Mouse (Mus musculus): Measurements from ENCODE around the gene Fam98c. TPM values are rescaled to one million over a fixed set of nuclear protein-coding genes. Genes with fewer than 3 reads are reported as not detected.

The Fam98c gene
- total and polyA plus RNA-seq, 2 experiments from 2014 or later, result 32.9 to 37.9 TPM

- TF ChIP-seq CTCF (IDR thresholded peaks at IDR 0.05), result peak; percentile 71
- Histone ChIP-seq H3K4me1 (ENCODE audit: insufficient read depth, low read length) (peaks cover 10% of the 10 kb centered on the region), H3K9me3 (ENCODE audit: low read length) (no peaks in the 10 kb centered on the region), H3K36me3 (ENCODE audit: insufficient read depth, low read length) (peaks cover 10% of the 10 kb centered on the region), H3K9ac (replicated peaks; ENCODE audit: low read length, poor library complexity, severe bottlenecking) (peak within 1 kb of the TSS; percentile 77), H3K27ac (ENCODE audit: low read depth, low read length) (peak within 1 kb of the TSS; percentile 76), H3K27me3 (ENCODE audit: insufficient read depth, low read length) (no peaks in the 10 kb centered on the region), H3K4me3 (ENCODE audit: low read depth, low read length) (peak within 1 kb of the TSS; percentile 73), H3K4me2 (ENCODE audit: low read depth, low read length, poor library complexity, severe bottlenecking) (peak within 1 kb of the TSS; percentile 83)
- DNase-seq (ENCODE audit: low spot score) (peak; percentile 98), ATAC-seq (ENCODE audit: low FRiP score) (peak; percentile 94)
- WGBS, result under 1% methylated on average over 62 of the region's 62 CpGs
These were observed 24.2 kb upstream of the Fam98c start, which contains the start of gene Psmd8 for GRCm38 (mm10) chr7:29180077-29180853. Gene Psmd8 (minus strand): TSS chr7:29180701.

- Histone ChIP-seq H3K4me1 (ENCODE audit: insufficient read depth, low read length) (peaks cover 10% of the 10 kb centered on the region), H3K27me3 (ENCODE audit: insufficient read depth, low read length) (no peaks in the 10 kb centered on the region), H3K36me3 (ENCODE audit: insufficient read depth, low read length) (peaks cover 18% of the 10 kb centered on the region), H3K27ac (ENCODE audit: low read depth, low read length) (no peak overlapping the region), H3K9ac (replicated peaks; ENCODE audit: low read length, poor library complexity, severe bottlenecking) (peak overlapping the region; percentile 77; the same call in 1 of the 2 replicates), H3K9me3 (ENCODE audit: low read length) (no peaks in the 10 kb centered on the region), H3K4me2 (ENCODE audit: low read depth, low read length, poor library complexity, severe bottlenecking) (peak overlapping the region; percentile 83), H3K4me3 (ENCODE audit: low read depth, low read length) (peak overlapping the region; percentile 73)
- DNase-seq (ENCODE audit: low spot score) (no peak), ATAC-seq (ENCODE audit: low FRiP score) (no peak)
- WGBS, result 46% methylated on average over 7 of the region's 7 CpGs
- no peak for TF ChIP-seq CTCF (IDR thresholded peaks at IDR 0.05)
These were observed 23.3 kb upstream of the Fam98c start for GRCm38 (mm10) chr7:29179323-29179722.

DNA sequence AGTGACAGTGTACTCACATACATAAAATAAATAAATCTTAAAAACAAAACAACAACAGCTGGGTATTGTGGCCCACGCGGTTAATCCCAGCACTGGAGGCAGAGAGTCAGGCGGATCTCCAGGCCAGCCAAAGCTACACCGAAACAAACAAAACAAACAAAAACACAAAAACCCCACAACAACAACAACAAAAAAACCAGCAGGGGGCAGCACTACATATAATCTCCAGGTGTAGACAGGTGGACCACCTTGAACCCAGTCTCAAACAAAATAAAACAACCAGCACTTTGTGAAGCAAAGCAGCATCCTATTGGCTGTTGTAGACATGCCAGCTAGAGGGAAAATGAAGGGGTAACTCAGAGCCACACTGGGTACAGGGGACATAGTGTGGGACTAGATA is 22.1 kb upstream of the Fam98c start:
- Histone ChIP-seq H3K9ac (replicated peaks; ENCODE audit: low read length, poor library complexity, severe bottlenecking) (no peak overlapping the region), H3K27me3 (ENCODE audit: insufficient read depth, low read length) (peaks cover 9% of the 10 kb centered on the region), H3K4me1 (ENCODE audit: insufficient read depth, low read length) (peaks cover 10% of the 10 kb centered on the region), H3K4me2 (ENCODE audit: low read depth, low read length, poor library complexity, severe bottlenecking) (no peak overlapping the region), H3K9me3 (ENCODE audit: low read length) (no peaks in the 10 kb centered on the region), H3K27ac (ENCODE audit: low read depth, low read length) (no peak overlapping the region), H3K4me3 (ENCODE audit: low read depth, low read length) (no peak overlapping the region), H3K36me3 (ENCODE audit: insufficient read depth, low read length) (peaks cover 31% of the 10 kb centered on the region)
- DNase-seq (ENCODE audit: low spot score) (no peak), ATAC-seq (ENCODE audit: low FRiP score) (no peak)
- 89% methylated on average over 4 of the region's 4 CpGs for WGBS
- TF ChIP-seq CTCF (IDR thresholded peaks at IDR 0.05), result peak; percentile 46

GRCm38 (mm10) chr7:29172390-29173016 is 16.5 kb upstream of the Fam98c start:
- ATAC-seq (ENCODE audit: low FRiP score) (no peak), DNase-seq (ENCODE audit: low spot score) (no peak)
- peaks cover 39% of the 10 kb centered on the region for H3K36me3 ChIP-seq (ENCODE audit: insufficient read depth, low read length)
- H3K4me3 ChIP-seq (ENCODE audit: low read depth, low read length), result peak overlapping the region; percentile 77; the same call in 1 of the 2 replicates
- peaks cover 8% of the 10 kb centered on the region; the same call in 1 of the 2 replicates for H3K4me1 ChIP-seq (ENCODE audit: insufficient read depth, low read length)
- no peak for TF ChIP-seq CTCF (IDR thresholded peaks at IDR 0.05)
- H3K27me3 ChIP-seq (ENCODE audit: insufficient read depth, low read length), result peaks cover 25% of the 10 kb centered on the region
- no peak overlapping the region for H3K27ac ChIP-seq (ENCODE audit: low read depth, low read length)
- no peak overlapping the region for H3K9ac ChIP-seq (replicated peaks; ENCODE audit: low read length, poor library complexity, severe bottlenecking)
- H3K4me2 ChIP-seq (ENCODE audit: low read depth, low read length, poor library complexity, severe bottlenecking), result no peak overlapping the region
- H3K9me3 ChIP-seq (ENCODE audit: low read length), result no peaks in the 10 kb centered on the region
- WGBS, result 43% methylated on average over 32 of the region's 32 CpGs

GRCm38 (mm10) chr7:29171562-29172097 is 15.6 kb upstream of the Fam98c start:
- Histone ChIP-seq H3K4me2 (ENCODE audit: low read depth, low read length, poor library complexity, severe bottlenecking) (peak overlapping the region; percentile 71), H3K9ac (replicated peaks; ENCODE audit: low read length, poor library complexity, severe bottlenecking) (no peak overlapping the region), H3K36me3 (ENCODE audit: insufficient read depth, low read length) (peaks cover 39% of the 10 kb centered on the region), H3K4me3 (ENCODE audit: low read depth, low read length) (peak overlapping the region; percentile 77; the same call in 1 of the 2 replicates), H3K27me3 (ENCODE audit: insufficient read depth, low read length) (peaks cover 25% of the 10 kb centered on the region), H3K27ac (ENCODE audit: low read depth, low read length) (no peak overlapping the region), H3K9me3 (ENCODE audit: low read length) (no peaks in the 10 kb centered on the region), H3K4me1 (ENCODE audit: insufficient read depth, low read length) (peaks cover 11% of the 10 kb centered on the region; the same call in 1 of the 2 replicates)
- no peak for TF ChIP-seq CTCF (IDR thresholded peaks at IDR 0.05)
- WGBS, result 10% methylated on average over 29 of the region's 34 CpGs
- ATAC-seq (ENCODE audit: low FRiP score) (no peak), DNase-seq (ENCODE audit: low spot score) (no peak)
